Mouse (Mus musculus): ENCODE data around the gene Bdp1. TPM values are rescaled to one million over a fixed set of nuclear protein-coding genes. Genes with fewer than 3 reads are reported as not detected.

Bdp1 gene
- polyA plus RNA-seq (2014; fragmentation: Illumina TruSeq; extraction: RNeasy Lipid Tissue Mini Kit (QIAGEN cat#74804)) = 60.2 TPM

DNA sequence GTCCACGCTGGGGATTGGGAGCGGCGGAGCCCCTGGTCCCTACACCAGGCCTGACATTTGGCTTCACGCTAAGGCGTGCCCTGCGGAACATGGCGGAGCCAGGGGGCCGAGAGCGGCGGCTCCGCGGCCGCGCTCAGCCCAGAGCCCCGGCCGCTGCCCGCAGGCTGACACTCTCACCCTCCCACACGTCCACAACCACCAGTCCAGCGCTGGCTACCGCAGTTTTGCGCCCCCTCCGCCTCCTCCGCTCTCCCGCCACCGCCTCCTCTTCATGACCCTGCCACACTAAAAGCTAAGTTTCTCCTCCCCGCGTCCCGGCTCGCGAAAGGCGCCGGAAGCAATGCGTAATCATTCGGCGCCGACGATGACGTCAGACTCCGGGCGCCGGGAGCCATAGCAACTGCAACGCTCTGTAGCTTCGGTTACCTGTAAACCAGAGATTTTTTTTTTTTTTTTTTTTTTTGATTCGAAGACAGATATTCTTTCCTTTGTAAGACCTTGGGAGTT, at the start of gene Bdp1:
Gene Bdp1 (minus strand): TSS at position 323 of the 507 bp plus-strand sequence.

DNA sequence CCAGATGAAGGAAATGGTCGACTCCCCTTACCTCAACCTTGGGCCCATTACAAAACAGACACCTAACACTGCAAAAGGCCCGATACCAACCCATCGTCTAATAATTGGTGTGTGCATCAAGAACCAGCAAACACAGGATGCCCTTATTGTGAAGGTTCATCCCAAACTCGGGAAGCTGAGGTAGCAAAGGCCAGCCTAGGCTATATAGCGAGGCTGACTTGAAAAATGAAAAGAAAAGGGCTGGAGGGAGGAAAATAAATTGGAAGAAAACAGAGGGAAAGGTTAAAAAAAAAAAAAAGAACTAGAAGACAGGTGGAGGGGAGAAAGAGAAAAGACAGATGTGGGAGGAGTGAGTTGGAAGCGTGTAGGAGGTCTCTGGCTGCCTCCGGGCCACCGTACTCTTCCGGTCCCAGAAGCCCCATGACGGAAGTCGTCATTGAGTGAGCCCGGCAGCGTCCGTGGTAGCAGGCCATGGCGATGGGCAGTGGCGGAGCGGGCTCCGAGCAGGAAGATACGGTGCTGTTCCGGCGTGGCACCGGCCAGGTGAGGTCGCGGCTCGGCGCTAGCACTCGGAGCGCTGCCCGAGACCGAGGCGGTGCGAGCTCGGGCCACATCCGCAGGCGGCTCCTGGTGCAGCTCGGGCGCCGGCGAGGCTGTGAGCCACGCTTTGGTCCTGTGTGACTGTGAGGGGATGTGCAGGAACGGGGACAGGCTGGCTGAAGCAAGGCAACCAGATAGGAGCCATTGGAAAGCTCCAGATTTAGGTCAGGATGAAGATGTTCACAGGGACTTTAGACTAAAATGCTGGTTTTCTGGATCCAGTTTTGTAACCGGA, 20.8 kb upstream of the Bdp1 start, which contains the start of gene Smn1:
Gene Smn1 (plus strand): TSS at position 430 of the 835 bp plus-strand sequence.

DNA sequence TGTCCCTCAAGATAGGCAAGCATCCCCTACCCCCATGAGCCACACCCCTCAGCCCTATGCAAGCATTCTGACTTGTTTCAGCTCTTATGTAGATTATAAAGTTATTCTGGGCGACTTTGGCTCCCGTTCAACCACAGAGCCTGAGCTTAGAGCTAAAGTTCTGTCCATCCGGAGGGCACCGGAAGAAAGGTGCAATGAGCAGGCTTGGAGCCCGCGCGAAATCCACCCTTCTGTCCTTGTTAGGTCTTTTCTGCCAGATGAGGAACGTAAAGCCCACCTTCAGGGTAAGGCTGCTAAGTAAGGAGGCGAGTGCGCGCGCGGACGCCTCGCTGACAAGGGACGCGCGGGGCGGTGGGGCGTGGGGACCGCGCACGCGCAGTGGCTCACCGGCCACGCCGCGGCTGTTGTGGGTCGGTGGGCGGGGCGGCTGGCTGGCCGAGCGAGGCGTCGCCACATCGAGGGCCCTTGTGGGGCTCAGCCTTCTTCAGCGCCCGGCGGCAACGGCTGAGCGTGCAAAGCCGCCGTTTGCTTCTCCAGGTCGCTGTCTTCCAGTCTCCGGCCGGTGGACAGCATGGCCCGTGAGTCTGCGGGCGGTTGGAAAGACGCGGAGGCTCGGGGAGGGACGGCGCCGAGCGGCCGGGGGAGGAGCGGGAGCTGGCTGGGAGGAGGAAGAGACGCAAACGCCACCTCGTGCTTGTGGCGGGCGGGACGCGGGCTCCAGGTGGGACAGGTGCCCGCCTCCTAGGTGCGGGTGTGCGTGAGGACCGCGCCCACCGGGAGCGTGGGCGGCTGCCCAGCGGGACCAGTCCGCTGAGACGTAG, 4.0 kb upstream of the Bdp1 start, which contains the start of gene Serf1:
Gene Serf1 (plus strand): TSS at position 361 of the 821 bp plus-strand sequence.

DNA sequence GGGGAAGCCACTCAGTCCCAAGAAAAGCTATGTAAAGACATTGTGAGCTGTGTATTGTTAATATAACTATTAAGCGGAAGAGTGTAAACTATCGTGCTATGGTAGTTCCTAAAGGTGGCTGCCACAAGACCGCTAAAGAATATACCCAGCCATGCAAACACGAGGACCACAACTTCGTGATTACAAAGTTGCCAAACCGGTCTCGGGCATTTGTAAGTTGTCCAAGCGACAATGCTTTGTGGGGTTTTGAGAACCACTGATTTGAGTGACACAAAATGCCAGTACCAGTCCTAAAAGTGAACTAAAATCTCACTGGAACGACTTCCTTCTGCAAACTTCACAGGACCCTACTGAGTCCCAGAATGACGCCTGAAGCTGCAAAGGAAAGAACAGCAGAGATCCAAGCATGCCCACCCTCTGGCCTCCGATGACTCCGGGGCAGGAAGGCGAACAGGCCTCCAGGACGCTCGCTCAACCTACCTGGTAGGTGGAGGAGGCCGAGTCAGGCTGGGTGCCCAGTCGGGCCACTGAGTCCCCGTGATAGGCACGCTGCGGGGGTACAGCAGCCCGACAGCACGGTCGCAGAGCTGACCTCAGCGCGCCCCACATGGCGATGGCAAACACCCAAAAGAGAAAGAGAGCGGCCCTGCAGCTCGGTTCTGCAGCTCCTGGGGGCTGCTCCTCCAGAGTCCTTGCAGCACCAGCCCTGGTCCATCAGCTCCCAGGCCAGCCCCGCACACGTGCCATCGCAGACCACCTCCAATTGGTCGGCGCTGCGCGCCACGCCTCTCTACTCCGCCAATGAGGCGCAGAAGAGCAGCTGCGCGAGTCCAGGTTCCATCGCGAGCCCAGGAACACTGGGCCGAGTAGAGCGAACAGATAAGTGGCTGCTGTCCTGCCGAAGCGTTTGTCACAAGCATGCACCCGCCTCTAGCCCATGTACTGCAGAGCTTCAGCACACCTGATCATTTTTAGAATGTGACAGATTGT, 88.7 kb downstream of the Bdp1 start, which contains the start of gene Mccc2:
Gene Mccc2 (minus strand): TSS at position 734 of the 990 bp plus-strand sequence.

Other genes starting within 250 kb of the Bdp1 start
- gene Cartpt, start 203.0 kb downstream of the Bdp1 start, polyA plus RNA-seq (2014; fragmentation: Illumina TruSeq; extraction: RNeasy Lipid Tissue Mini Kit (QIAGEN cat#74804)) = not detected
- 60.0 TPM for gene Mccc2, start 88.4 kb downstream of the Bdp1 start, polyA plus RNA-seq (2014; fragmentation: Illumina TruSeq; extraction: RNeasy Lipid Tissue Mini Kit (QIAGEN cat#74804))
- gene Serf1, start 3.9 kb upstream of the Bdp1 start, polyA plus RNA-seq (2014; fragmentation: Illumina TruSeq; extraction: RNeasy Lipid Tissue Mini Kit (QIAGEN cat#74804)) = 335 TPM
- gene Smn1, start 20.8 kb upstream of the Bdp1 start, polyA plus RNA-seq (2014; fragmentation: Illumina TruSeq; extraction: RNeasy Lipid Tissue Mini Kit (QIAGEN cat#74804)) = 109 TPM
- gene Naip2, start 98.0 kb upstream of the Bdp1 start, polyA plus RNA-seq (2014; fragmentation: Illumina TruSeq; extraction: RNeasy Lipid Tissue Mini Kit (QIAGEN cat#74804)) = 3.4 TPM
- gene Naip5, start 142.3 kb upstream of the Bdp1 start, polyA plus RNA-seq (2014; fragmentation: Illumina TruSeq; extraction: RNeasy Lipid Tissue Mini Kit (QIAGEN cat#74804)) = 3.1 TPM
- 0.91 TPM for gene Naip6, start 213.6 kb upstream of the Bdp1 start, polyA plus RNA-seq (2014; fragmentation: Illumina TruSeq; extraction: RNeasy Lipid Tissue Mini Kit (QIAGEN cat#74804))

Data from ovary, adult 10 weeks (tissue).